Mouse (Mus musculus): Measurements from ENCODE around the gene Erfe.

GRCm38 (mm10) chr1:91364822-91365644 lies 1.2 kb upstream of the Erfe start:
- TF ChIP-seq CTCF (IDR thresholded peaks at IDR 0.05; ENCODE audit: borderline replicate concordance, insufficient read depth, low read length) (no peak), POLR2A (IDR thresholded peaks at IDR 0.05; ENCODE audit: low read depth, low read length) (no peak)
